Mouse (Mus musculus) urinary bladder, postnatal 4 days (tissue): Measurements from ENCODE around the gene Rab24.

Experiments used
- DNase-seq, 2 experiments: peaks; one replicate each; pipeline ENCODE4 v3.0.0; 2021 to 2022; ENCODE audit warnings: low spot score in 2 of 2

Rab24 gene

DNA sequence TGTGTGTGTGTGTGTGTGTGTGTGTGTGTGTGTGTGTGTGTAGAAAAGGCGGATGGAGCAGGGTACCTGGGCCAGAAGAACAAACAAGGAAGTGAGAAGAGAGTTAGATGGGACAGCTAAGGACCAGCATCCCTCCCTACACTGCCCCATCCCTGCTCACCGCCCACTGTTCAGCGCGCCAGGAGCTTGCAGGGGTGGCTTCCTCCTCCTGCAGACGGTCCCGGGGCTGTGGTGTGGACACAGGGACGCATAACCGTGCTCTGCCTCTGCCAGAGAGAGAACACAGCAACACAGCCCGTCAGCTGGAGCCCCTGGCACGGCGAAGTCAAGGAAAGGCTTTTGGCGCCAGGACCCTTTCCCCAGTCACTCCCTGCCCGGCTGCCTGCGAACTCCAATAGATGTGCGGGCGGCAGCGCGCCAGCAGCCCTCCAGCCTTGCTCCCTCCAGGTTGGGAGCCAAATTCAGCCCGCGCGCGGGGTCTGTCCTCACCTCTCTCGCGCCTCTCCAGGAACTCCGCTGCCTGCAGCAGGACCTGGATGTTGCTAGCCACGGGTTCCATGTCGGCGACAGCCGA is 7.5 kb upstream of the Rab24 start:
- peak in 1 of 2 experiments; percentile 49 for DNase-seq

DNA sequence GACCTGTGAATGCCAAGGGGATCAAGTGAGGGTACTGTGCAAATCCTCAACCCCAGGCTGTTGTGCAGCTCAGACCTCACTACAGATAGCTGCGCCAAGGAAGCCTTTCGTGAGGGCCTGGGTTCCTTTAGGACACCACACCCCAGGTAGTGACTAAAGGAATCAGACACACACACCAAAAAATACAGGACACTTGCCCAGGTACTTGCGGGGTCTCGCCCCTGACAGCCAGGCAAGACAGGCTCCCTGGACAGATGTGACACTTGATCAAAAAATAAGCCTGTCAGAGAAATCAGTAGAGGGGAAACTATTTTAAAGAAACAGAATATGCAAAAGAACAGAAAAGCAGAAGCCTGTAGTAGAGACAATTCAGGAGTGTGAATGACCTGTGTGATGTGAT is 6.9 kb upstream of the Rab24 start:
- no peak for DNase-seq

DNA sequence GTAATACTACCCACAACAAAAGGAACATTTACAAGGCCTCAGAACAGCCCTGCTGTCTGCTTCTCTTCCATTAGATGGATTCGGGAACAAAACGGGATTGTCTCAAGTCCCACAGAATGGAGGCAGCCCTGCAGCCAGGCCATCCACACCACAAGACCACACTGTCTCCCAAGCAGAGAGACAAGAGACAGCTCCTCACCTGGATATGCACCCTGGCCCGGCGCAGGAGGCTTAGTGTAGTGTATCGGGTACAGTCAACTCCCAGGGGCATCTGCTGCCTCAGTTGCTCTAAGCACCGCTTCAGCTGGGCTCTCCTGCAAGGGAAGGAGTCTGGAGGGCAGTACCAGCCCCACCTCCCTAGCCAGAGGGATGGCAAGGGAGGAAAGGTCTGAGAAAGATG is 6.4 kb upstream of the Rab24 start:
- DNase-seq = no peak

DNA sequence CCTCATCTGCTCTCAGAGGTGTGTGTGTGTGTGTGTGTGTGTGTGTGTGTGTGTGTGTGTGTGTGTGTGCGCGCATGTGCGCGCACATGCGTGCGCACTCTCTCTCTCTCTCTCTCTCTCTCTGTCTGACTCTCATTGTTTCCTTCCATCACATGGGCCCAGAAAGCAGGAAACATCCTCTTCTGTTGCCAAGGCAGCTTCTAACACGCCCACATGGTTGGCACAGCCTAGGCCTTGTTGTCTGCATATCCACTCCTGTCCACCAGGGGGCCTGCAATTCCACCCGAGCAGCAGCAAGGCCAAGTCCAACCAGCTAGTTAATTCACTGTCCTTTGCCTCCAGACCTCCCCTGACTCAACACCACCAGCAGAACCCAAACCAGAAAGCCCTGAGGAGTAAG is 5.9 kb upstream of the Rab24 start:
- DNase-seq = peak; percentile 76 to 82

DNA sequence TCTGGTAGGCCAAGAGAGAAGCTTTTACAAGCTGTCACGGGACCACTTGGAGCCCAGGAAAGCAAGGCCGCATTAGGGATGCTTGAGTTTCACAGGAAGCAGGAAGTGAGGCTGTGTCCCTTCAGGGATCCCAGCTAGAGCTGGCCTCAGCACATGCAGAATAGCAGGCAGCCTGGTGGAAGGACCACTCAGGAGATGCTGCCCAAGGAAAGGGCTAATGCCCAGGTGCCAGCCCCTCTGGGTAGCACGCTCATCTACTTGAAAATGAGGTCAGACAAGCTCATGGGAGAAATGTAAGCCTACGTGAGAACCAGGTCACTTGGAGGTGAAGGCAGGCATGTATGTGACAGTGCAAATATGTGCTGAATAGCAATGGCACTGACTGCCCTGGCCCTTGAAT is 5.4 kb upstream of the Rab24 start:
- no peak for DNase-seq

DNA sequence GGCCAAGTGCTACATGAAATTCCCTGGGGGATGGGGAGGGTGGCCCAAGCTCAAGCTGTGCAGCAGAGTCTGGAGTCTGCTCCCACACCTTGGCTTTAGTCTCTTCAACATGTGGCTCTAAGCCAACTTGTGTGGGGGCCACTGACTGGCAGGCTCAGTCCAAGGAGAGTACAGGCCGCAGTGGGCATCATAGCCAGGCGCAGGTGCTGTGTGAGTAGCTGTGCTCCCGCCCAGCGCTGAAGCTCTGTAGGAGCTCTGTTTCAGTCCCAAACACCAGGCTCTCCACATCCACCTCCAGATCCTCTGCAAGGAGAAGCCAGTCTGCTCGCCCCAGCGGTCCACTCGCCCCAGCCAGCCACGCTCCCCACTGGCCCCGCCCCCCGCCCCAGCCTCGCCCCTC is 3.9 kb upstream of the Rab24 start:
- no peak for DNase-seq

DNA sequence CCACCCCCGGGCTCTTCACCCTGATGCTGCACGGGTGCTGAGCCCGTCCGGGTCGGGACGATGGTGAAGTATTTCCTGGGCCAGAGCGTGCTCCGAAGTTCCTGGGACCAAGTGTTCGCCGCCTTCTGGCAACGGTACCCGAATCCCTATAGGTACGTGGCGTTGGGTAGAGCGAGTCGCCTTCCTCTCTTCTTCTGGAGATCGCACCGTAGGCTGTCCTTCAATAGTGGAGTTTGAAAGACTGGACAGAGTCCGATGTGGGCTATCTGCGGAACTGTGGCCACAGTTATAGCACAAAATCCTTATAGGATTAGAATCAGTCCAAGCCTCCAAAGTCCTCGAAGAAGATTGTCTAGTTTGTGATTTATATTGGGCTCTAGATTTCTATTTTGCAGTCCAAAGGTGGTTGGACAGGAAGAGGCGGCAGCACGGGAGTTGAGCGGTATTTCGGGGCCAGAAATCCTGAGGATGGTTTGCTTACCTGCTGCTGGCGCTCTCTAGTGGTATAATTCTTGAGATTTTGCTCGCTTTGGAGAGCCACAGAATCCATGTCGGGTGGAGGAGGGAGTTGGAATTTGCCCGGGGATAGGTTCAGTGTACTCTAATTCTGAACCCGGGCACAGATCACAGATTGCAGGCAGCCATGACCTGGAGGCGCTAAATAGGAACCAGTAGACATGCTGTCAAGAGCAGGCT is 532 bp upstream of the Rab24 start:
- DNase-seq = no peak

DNA sequence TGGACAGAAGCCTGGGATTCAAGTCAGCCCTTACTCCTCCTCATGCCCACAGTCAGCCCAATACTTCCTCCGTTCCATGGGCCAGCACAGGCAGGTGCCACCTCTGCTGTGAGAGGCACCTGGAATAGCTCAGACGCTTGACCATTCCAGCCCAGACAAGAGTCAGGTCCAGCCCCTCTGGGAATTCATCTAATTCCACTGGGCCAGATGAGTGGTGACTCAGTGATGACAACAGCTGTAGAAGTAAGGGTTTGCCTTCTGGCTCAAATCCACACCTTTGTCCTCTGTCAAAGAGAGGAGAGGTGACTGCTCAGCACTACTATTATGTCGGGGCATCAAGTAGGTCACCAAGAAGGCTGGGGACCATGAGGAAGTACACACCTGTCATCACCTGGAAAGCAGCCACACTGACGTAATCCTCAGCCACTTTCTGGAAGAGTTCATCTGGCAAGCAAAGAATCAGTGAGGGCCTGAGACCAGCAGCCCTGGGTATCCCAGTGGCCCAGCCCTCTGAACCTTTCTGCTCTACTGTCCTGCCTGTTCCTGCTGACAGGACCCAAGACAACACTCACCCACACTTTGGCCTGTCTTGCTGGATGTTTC is 1.7 kb downstream of the Rab24 start, which contains the start of gene Prelid1:
Gene Prelid1, plus strand, starts transcription at position 570 of the 603 bp plus-strand sequence.
- no peak for DNase-seq

DNA sequence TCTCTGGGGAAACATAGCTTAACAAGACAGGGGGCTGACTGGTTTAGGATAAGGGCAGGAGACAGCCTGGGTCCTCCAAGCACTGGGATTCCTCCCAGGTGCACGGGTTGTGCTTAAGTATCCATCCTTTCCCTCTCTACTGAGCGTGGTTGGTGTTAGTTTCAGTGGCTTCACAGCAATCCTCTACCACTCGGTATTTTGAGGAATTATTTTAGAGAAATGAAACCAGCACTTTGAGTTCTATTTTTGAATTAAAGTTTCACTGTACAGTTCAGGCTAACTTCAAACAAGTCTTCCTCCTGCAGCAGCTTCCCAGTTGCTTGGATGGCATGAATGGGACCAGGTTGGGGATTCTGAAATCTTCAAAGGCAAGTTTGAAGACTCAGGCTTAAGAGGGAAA is 3.4 kb downstream of the Rab24 start:
- DNase-seq = no peak

DNA sequence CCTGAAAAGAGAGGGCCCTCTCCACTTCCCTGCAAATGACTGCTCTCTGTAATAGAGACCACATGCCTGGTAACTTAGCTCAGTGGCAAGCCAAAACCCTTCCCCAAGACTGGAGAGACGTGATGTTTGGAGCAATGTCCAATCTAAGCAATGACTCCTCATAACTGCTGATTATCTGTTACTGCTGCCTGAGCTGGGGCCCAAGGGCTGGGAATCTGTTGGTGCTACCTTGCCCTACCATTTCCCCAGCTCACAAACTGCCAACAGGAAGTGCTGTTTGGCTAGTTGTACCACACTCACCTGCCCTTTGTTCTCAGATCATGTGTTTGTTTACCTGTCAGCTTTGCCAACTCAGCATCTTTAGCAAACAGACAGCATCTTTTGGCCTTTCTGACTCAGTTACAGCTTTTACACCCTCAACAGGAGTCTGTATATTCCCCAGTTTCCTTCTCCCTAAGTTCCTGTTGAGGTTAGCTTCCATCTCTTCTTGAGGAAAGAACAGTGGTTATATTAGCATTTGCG is 6.8 kb downstream of the Rab24 start:
- no peak for DNase-seq

DNA sequence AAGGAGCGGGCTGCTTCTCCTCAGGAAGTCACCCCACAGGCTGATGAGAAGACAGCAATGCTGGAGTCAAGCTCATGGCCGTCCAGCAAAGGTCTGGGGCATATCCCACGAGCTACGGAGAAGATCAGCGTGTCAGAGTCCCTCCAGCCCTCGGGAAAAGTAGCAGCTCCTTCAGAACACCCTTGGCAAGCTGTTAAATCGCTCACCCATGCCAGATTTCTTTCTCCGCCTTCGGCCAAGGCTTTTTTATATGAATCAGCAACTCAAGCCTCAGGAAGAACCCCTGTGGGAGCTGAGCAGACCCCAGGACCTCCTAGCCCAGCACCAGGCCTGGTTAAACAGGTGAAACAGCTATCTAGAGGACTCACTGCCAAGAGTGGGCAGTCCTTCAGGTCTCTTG is 8.7 kb downstream of the Rab24 start:
- no peak for DNase-seq

DNA sequence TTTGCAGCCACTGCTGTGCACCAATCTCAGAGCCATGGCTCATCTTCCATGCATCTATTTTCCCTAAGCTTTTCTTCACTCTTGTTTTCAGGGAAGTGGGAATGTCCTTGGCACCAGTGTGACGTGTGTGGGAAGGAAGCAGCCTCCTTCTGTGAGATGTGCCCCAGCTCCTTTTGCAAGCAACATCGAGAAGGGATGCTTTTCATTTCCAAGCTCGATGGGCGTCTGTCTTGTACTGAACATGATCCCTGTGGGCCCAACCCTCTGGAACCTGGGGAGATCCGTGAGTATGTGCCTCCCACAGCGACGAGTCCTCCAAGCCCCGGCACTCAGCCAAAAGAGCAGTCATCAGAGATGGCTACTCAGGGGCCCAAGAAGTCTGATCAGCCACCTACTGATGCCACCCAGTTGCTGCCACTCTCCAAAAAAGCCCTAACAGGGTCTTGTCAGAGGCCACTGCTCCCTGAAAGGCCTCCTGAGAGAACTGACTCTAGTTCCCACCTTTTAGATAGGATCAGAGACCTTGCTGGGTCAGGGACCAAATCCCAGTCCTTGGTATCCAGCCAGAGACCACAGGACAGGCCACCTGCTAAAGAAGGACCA is 9.6 kb downstream of the Rab24 start:
- DNase-seq = no peak

DNA sequence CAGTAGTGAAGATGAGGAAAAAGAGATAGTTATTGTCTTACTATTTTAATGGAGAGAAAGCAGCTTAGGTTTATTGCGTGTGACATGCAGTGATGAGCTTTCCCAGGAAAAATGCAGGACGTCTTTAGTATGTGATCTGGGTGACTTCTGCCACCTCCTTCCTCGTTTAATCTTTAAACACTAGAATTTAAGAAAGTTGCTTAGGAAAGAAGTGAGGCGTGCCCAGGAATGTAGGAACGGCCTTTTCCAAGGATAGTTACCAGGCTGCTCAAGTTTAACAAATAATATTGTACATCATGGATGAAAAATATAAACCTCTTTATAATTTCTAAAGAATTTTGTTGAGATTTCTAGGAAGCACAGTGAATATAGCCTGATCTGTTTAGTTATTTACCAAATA is 20.8 kb downstream of the Rab24 start:
- DNase-seq = no peak

DNA sequence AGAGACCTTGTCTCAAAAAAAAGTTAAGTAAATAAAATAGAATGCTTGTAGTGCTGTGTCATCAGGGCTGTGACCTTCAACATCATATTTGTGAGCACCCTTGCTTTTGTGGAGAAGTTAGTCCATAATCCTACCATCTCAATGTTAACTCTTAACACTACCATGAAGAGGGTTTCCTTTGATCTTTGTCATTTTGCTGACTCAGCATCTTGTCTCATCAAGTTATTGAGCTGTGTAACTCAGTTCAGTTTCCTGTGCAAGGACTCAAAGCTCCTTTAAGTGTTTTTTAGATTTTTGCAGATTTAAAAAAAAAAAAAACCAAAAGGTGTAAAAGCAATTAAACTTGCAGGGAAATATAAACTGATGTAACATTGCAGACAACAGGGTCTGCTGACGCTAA is 25.0 kb downstream of the Rab24 start:
- no peak for DNase-seq

DNA sequence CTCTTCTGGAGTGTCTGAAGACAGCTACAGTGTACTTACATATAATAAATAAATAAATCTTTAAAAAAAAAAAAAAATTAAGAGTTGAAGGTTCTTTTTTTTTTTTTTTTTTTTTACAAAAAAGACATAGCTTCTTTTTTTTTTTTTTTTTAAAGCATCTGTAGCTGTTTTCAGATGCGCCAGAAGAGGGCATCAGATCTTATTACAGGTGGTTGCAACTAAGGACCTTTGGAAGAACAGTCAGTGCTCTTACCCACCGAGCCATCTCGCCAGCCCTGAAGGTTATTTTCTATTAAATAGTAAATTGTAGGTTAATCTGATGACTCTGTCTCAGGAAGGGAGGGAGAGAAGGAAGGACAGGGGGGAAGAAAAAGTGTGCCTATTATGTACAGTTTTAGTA is 32.9 kb downstream of the Rab24 start:
- DNase-seq = no peak

DNA sequence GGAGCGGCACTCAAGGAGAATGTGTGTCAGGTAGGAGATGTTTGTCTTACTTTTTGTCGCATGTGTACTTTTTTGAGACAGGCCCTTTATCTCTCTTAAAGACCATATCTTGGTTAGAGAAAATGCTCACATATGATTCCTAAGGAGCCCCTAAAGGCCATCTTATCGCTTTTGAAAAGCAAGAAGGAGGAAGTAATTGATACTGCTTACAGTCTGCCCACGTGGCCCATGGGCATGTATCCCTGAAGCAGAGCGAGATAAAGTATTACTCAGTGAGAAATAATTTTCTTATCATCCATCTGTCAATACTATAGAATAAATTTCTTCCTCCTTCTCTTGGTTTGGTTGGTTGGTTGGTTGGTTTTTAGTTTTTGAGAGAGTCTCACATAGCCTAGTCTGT is 44.1 kb downstream of the Rab24 start:
- DNase-seq = no peak

DNA sequence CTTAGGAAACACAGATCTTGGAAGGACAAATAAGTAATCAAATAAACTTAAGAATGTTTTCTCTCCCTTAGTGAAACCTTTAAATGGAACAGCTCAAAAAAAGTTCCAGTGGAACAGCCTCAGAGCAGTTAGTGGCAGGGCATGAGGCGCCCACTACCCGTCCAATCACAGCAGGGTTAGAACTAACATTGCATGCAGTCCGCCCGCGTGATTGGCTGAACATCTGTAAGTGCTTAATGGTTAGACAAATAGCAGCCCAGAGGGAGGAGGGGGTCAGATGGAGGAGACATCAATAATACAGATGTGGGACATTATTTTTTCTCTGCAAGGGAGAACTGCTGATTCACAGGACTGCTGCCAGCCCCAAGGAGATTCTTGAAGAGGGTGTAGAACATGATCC is 44.5 kb downstream of the Rab24 start:
- no peak for DNase-seq
